Mouse (Mus musculus): ENCODE data around the gene Mindy4b-ps. TPM values are rescaled to one million over a fixed set of nuclear protein-coding genes. Genes with fewer than 3 reads are reported as not detected.

Mindy4b-ps gene
- total and polyA plus RNA-seq, 3 experiments = 0.27 TPM; not detected in 2

DNA sequence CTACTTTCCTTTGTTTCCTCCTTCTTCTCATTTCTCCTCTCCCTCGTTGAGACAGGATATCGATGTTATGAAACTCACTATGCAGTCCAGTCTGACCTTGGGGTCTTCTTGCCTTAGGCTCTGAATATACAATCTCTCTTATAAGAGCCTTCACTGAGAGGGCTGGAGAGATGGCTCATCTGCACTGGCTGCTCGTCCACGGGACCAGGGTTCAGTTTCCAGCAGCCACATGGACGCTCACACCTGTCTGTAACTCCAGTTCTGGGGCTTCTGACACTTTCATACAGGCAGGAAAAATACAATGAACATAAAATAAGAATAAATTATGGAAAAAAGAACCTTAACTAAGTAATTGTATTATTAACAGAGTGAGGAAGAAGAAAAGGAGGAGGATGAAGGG, 9.5 kb upstream of the Mindy4b-ps start:
- Histone ChIP-seq H3K4me3 (ENCODE audit: low read depth, low read length) (no peak overlapping the region), H3K4me1 (ENCODE audit: insufficient read depth, low read depth, low read length) (no peaks in the 10 kb centered on the region), H3K27me3 (ENCODE audit: insufficient read depth, low read length) (peaks cover 7% of the 10 kb centered on the region; the same call in 1 of the 2 replicates), H3K9me3 (replicated peaks) (no peaks in the 10 kb centered on the region), H3K36me3 (replicated peaks) (no peaks in the 10 kb centered on the region)
- DNase-seq (ENCODE audit: low spot score) (no peak), ATAC-seq (ENCODE audit: extremely low read depth, insufficient number of reproducible peaks, low FRiP score, poor library complexity, severe bottlenecking) (no peak)
- TF ChIP-seq POLR2AphosphoS5 (IDR thresholded peaks at IDR 0.05; ENCODE audit: insufficient replicate concordance, low read depth, low read length) (no peak), GATA1 (IDR thresholded peaks at IDR 0.05; ENCODE audit: borderline replicate concordance, low read length) (no peak), TAL1 (conservative IDR thresholded peaks at IDR 0.05; ENCODE audit: low read depth, low read length) (no peak), CTCF (IDR thresholded peaks at IDR 0.05; ENCODE audit: low read depth, low read length) (no peak), GATA2 (IDR thresholded peaks at IDR 0.05; ENCODE audit: borderline replicate concordance, low read depth, low read length) (no peak)

GRCm38 (mm10) chr3:58829926-58830325, 7.8 kb upstream of the Mindy4b-ps start:
- Histone ChIP-seq H3K9me3 (replicated peaks) (no peaks in the 10 kb centered on the region), H3K36me3 (replicated peaks) (no peaks in the 10 kb centered on the region), H3K4me1 (ENCODE audit: insufficient read depth, low read depth, low read length) (no peaks in the 10 kb centered on the region), H3K4me3 (ENCODE audit: low read depth, low read length) (no peak overlapping the region), H3K27me3 (ENCODE audit: insufficient read depth, low read length) (peaks cover 7% of the 10 kb centered on the region; the same call in 1 of the 2 replicates)
- no peak for DNase-seq (ENCODE audit: low spot score)
- no peak for ATAC-seq (ENCODE audit: extremely low read depth, insufficient number of reproducible peaks, low FRiP score, poor library complexity, severe bottlenecking)
- TF ChIP-seq POLR2AphosphoS5 (IDR thresholded peaks at IDR 0.05; ENCODE audit: insufficient replicate concordance, low read depth, low read length) (no peak), GATA1 (IDR thresholded peaks at IDR 0.05; ENCODE audit: borderline replicate concordance, low read length) (no peak), TAL1 (conservative IDR thresholded peaks at IDR 0.05; ENCODE audit: low read depth, low read length) (no peak), GATA2 (IDR thresholded peaks at IDR 0.05; ENCODE audit: borderline replicate concordance, low read depth, low read length) (no peak), CTCF (IDR thresholded peaks at IDR 0.05; ENCODE audit: low read depth, low read length) (no peak)

DNA sequence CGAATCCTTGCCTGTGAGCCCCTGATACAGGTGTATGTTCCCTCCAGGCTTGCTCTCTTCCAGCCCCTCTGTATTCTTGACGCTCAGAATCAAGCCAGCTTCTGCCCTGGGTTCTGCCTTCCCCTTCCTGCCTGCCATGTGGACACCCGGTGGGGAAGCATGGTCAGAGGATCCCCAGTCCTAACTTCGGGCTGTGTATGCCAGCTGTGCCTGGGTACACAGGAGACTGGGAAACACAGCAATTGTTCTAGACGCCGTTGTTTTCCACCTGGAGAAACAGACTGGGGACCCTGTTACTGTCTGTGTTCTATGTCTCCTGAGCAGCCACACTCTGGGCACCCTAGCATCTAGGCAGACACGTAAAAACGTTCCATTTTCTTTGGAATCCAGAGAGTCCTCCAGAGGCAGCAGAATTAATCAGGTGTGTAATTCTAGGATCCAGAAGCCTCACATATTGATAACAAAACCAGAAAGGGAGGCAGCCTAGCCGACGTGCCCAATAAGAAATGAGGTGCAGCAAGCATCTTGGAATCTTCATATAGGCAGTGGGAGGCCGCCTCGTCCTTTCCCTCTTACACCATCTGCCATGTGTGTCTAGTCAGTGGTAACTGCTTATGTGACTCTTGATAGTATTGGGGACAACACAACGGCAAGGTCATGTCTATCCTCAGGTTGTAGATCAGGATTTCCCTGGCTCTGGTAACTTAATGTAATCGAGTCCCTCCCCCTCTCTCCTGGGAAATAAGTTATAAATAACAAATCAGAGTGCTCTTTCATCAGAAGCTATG, 6.4 kb upstream of the Mindy4b-ps start:
- Histone ChIP-seq H3K27me3 (ENCODE audit: insufficient read depth, low read length) (peaks cover 7% of the 10 kb centered on the region; the same call in 1 of the 2 replicates), H3K4me3 (ENCODE audit: low read depth, low read length) (no peak overlapping the region), H3K9me3 (replicated peaks) (no peaks in the 10 kb centered on the region), H3K36me3 (replicated peaks) (no peaks in the 10 kb centered on the region), H3K4me1 (ENCODE audit: insufficient read depth, low read depth, low read length) (no peaks in the 10 kb centered on the region)
- no peak for ATAC-seq (ENCODE audit: extremely low read depth, insufficient number of reproducible peaks, low FRiP score, poor library complexity, severe bottlenecking)
- DNase-seq (ENCODE audit: low spot score) = no peak
- TF ChIP-seq GATA2 (IDR thresholded peaks at IDR 0.05; ENCODE audit: borderline replicate concordance, low read depth, low read length) (no peak), GATA1 (IDR thresholded peaks at IDR 0.05; ENCODE audit: borderline replicate concordance, low read length) (no peak), TAL1 (conservative IDR thresholded peaks at IDR 0.05; ENCODE audit: low read depth, low read length) (no peak), CTCF (IDR thresholded peaks at IDR 0.05; ENCODE audit: low read depth, low read length) (no peak), POLR2AphosphoS5 (IDR thresholded peaks at IDR 0.05; ENCODE audit: insufficient replicate concordance, low read depth, low read length) (no peak)

GRCm38 (mm10) chr3:58826266-58826665, 4.2 kb upstream of the Mindy4b-ps start:
- Histone ChIP-seq H3K4me1 (ENCODE audit: insufficient read depth, low read depth, low read length) (no peaks in the 10 kb centered on the region), H3K9me3 (replicated peaks) (no peaks in the 10 kb centered on the region), H3K4me3 (ENCODE audit: low read depth, low read length) (no peak overlapping the region), H3K36me3 (replicated peaks) (no peaks in the 10 kb centered on the region), H3K27me3 (ENCODE audit: insufficient read depth, low read length) (peaks cover 7% of the 10 kb centered on the region; the same call in 1 of the 2 replicates)
- TF ChIP-seq CTCF (IDR thresholded peaks at IDR 0.05; ENCODE audit: low read depth, low read length) = no peak
- TF ChIP-seq GATA2 (IDR thresholded peaks at IDR 0.05; ENCODE audit: borderline replicate concordance, low read depth, low read length) = no peak
- TF ChIP-seq GATA1 (IDR thresholded peaks at IDR 0.05; ENCODE audit: borderline replicate concordance, low read length) = no peak
- no peak for TF ChIP-seq TAL1 (conservative IDR thresholded peaks at IDR 0.05; ENCODE audit: low read depth, low read length)
- TF ChIP-seq POLR2AphosphoS5 (IDR thresholded peaks at IDR 0.05; ENCODE audit: insufficient replicate concordance, low read depth, low read length) = no peak
- ATAC-seq (ENCODE audit: extremely low read depth, insufficient number of reproducible peaks, low FRiP score, poor library complexity, severe bottlenecking) = no peak
- no peak for DNase-seq (ENCODE audit: low spot score)

GRCm38 (mm10) chr3:58817337-58817736, 4.8 kb downstream of the Mindy4b-ps start:
- Histone ChIP-seq H3K9me3 (replicated peaks) (no peaks in the 10 kb centered on the region), H3K4me1 (ENCODE audit: insufficient read depth, low read depth, low read length) (no peaks in the 10 kb centered on the region), H3K36me3 (replicated peaks) (no peaks in the 10 kb centered on the region), H3K27me3 (ENCODE audit: insufficient read depth, low read length) (no peaks in the 10 kb centered on the region), H3K4me3 (ENCODE audit: low read depth, low read length) (no peak overlapping the region)
- no peak for TF ChIP-seq GATA2 (IDR thresholded peaks at IDR 0.05; ENCODE audit: borderline replicate concordance, low read depth, low read length)
- no peak for TF ChIP-seq TAL1 (conservative IDR thresholded peaks at IDR 0.05; ENCODE audit: low read depth, low read length)
- TF ChIP-seq CTCF (IDR thresholded peaks at IDR 0.05; ENCODE audit: low read depth, low read length) = no peak
- DNase-seq (ENCODE audit: low spot score) (no peak), ATAC-seq (ENCODE audit: extremely low read depth, insufficient number of reproducible peaks, low FRiP score, poor library complexity, severe bottlenecking) (no peak)

GRCm38 (mm10) chr3:58814191-58814590, 7.9 kb downstream of the Mindy4b-ps start:
- DNase-seq (ENCODE audit: low spot score) (no peak), ATAC-seq (ENCODE audit: extremely low read depth, insufficient number of reproducible peaks, low FRiP score, poor library complexity, severe bottlenecking) (no peak)
- Histone ChIP-seq H3K27me3 (ENCODE audit: insufficient read depth, low read length) (no peaks in the 10 kb centered on the region; the same call in 1 of the 2 replicates), H3K9me3 (replicated peaks) (no peaks in the 10 kb centered on the region), H3K4me3 (ENCODE audit: low read depth, low read length) (no peak overlapping the region), H3K4me1 (ENCODE audit: insufficient read depth, low read depth, low read length) (no peaks in the 10 kb centered on the region), H3K36me3 (replicated peaks) (no peaks in the 10 kb centered on the region)
- TF ChIP-seq GATA1 (IDR thresholded peaks at IDR 0.05; ENCODE audit: borderline replicate concordance, low read length) (no peak), POLR2AphosphoS5 (IDR thresholded peaks at IDR 0.05; ENCODE audit: insufficient replicate concordance, low read depth, low read length) (no peak), TAL1 (conservative IDR thresholded peaks at IDR 0.05; ENCODE audit: low read depth, low read length) (no peak), CTCF (IDR thresholded peaks at IDR 0.05; ENCODE audit: low read depth, low read length) (no peak), GATA2 (IDR thresholded peaks at IDR 0.05; ENCODE audit: borderline replicate concordance, low read depth, low read length) (no peak)
